Mouse (Mus musculus): ENCODE results near the gene Mrpl43.

DNA sequence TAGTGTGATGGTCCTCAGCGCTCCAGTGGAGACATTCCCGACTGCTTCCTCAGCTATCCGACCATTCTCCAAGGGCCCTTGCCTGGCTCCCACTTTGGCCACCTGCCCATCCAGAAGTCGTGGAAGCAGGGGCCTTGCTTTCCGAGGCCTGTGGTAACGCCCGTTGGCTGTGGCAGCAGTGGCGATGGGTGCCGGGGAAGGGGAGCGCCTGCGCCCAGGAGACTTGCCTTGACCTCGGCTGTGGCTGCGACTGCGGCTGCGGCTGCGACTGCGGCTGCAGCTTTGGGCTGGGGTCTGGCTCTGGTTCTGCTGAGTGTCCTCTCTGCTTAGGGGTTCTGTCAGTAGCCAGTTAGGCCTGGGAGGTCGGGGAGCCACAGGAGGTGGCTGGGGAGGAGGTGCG is 22.5 kb upstream of the Mrpl43 start:
- TF ChIP-seq POLR2A (IDR thresholded peaks at IDR 0.05; ENCODE audit: control insufficient read depth, low read depth, low read length) (no peak), CTCF (IDR thresholded peaks at IDR 0.05; ENCODE audit: control insufficient read depth, insufficient read depth, insufficient replicate concordance, low read depth, low read length) (no peak)
